ENCODE assay signal across 20 mouse cellular contexts in the genomic region with DNA sequence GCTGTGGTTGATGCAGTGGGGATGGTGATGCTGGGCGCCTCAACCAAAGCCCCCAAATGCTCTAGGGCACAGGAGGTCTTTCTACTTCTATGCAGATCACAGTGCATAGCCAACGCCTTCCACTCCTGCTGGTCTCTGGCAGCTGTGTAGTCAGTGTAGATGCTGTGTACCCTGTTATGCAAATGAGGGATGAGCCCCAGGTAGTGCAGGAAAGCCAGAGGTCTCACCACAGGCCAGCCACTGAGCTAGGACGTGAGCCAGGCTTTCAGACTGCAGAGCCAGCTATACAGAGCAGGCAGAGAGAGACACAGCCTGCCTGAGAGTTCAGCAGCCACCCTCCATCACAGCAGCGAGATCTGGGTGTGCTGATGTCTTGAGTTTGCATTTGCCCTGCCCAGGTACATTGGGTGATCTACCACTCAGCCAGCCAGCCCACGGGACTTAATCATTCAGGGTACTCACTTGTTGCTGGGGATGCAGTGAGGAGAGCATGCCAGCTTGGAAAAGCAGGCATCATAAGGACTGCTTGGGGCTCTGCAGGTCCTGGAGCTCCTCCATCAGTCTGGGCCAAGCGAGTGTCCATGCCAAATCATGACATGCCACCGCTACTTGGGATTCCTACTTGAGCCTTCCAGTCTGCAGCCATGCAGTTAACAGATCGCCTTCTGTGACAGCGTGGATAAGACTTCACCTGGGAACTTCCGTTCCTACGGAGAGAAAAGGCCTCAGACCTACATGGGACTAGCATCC.
DNase-seq lines count a peak whose midpoint lies in the region; ATAC-seq and TF ChIP-seq lines count a peak whose summit lies in the region.
"Had no signal": no experiment of that assay in that cellular context is flagged by ENCODE, and none has a peak within 500 bp of the region (broad histone marks: within the 10 kb centered on the region; RNA-seq: fewer than 3 reads in every experiment).

No protein-coding gene starts in this region.

- in situ Hi-C loops in ES-E14 (cut with MboI; ENCODE audit: low sequenced_read_pairs in 2 of 2, unreplicated experiment in 2 of 2) = no loop called here

- no peak overlapping the region for H3K4me2 ChIP-seq in kidney, embryonic 14.5 days (replicated peaks; ENCODE audit: low read depth, low read length)
- H3K4me2 ChIP-seq: liver, embryonic 11.5 days; lung, embryonic 14.5 days had no signal

- no peak for DNase-seq in kidney, adult 11 months
- no peak for DNase-seq in ES-E14 (ENCODE audit: low read depth, low spot score)
- peak; percentile 66 for DNase-seq in cerebellum, adult 11-12 months
- DNase-seq in cerebellum, postnatal 25 days = peak; percentile 70 to 80
- DNase-seq in c-Kit-positive CD71-positive TER-119-positive erythroid progenitor cells, embryonic 14.5 days (ENCODE audit: low spot score) = no peak
- DNase-seq: adrenal gland, postnatal 36 days; forebrain, postnatal 0 days; kidney, adult 2 months; lung, embryonic 14.5 days; midbrain, embryonic 14.5 days; right cerebral cortex, postnatal 4 days; thymus, postnatal 4 days had no signal

- no peaks in the 10 kb centered on the region for H3K27me3 ChIP-seq in kidney, embryonic 14.5 days (ENCODE audit: control insufficient read depth, insufficient read depth, low read length)

- peaks cover 62% of the 10 kb centered on the region for H3K36me3 ChIP-seq in kidney, embryonic 14.5 days (ENCODE audit: control insufficient read depth, insufficient read depth, low read length)
- H3K36me3 ChIP-seq in ES-E14 (ENCODE audit: control insufficient read depth, insufficient read depth, low read length, poor library complexity, severe bottlenecking) = no peaks in the 10 kb centered on the region

- peaks cover 8% of the 10 kb centered on the region; the same call in 1 of the 2 replicates for H3K4me1 ChIP-seq in kidney, embryonic 14.5 days (ENCODE audit: control insufficient read depth, insufficient read depth, low read length)
- H3K4me1 ChIP-seq in ES-E14 (ENCODE audit: control insufficient read depth in 2 of 2, insufficient read depth in 2 of 2, low read length in 2 of 2, poor library complexity in 1 of 2) = peaks cover 0 to 17% of the 10 kb centered on the region in 2 experiments; a peak in 2 of 4 replicates
- H3K4me1 ChIP-seq: limb, embryonic 10.5 days had no signal

- no peak for ATAC-seq in kidney, embryonic 14.5 days (ENCODE audit: low FRiP score, low TSS enrichment)
- ATAC-seq in granulocyte monocyte progenitor cell, adult 5-6 weeks (replicated peaks; ENCODE audit: poor library complexity, severe bottlenecking) = no peak
- ATAC-seq: activated CD4-positive, CD25-positive, alpha-beta regulatory T cell, adult 4 months; CD4-positive, CD25-positive, alpha-beta regulatory T cell, adult 4 months; forebrain, postnatal 0 days had no signal

- H3K9me3 ChIP-seq in kidney, embryonic 14.5 days (ENCODE audit: control insufficient read depth, low read length) = no peaks in the 10 kb centered on the region
- no peaks in the 10 kb centered on the region for H3K9me3 ChIP-seq in ES-E14 (ENCODE audit: control insufficient read depth, insufficient read depth, low read depth, low read length)
- H3K9me3 ChIP-seq: limb, embryonic 10.5 days had no signal

- H3K27ac ChIP-seq in kidney, embryonic 14.5 days (ENCODE audit: low read depth, low read length) = peak overlapping the region; percentile 24; the same call in 1 of the 2 replicates
- H3K27ac ChIP-seq in ES-E14 (ENCODE audit: insufficient read depth, low read depth, low read length, poor library complexity, severe bottlenecking) = peak overlapping the region; percentile 15; the same call in 1 of the 2 replicates
- H3K27ac ChIP-seq: limb, embryonic 10.5 days; macrophage had no signal

- H3K4me3 ChIP-seq in kidney, embryonic 14.5 days (ENCODE audit: low read length) = no peak overlapping the region
- no peak overlapping the region for H3K4me3 ChIP-seq in ES-E14 (ENCODE audit: insufficient read depth in 1 of 2, low read depth in 1 of 2, low read length in 2 of 2, poor library complexity in 1 of 2, severe bottlenecking in 1 of 2)
- H3K4me3 ChIP-seq: limb, embryonic 10.5 days; myocyte had no signal

- H3K9ac ChIP-seq in kidney, embryonic 14.5 days (ENCODE audit: low read depth, low read length) = no peak overlapping the region
- no peak overlapping the region for H3K9ac ChIP-seq in ES-E14 (ENCODE audit: insufficient read depth, low read depth, low read length, poor library complexity, severe bottlenecking)
- H3K9ac ChIP-seq: forebrain, postnatal 0 days; lung, embryonic 14.5 days had no signal

- 88% methylated on average over 11 of the region's 11 CpGs for WGBS in kidney, embryonic 14.5 days

TF ChIP-seq in ES-E14, 5 proteins besides CTCF, POLR2A, EP300 and RAD21:
- no peak for TF ChIP-seq ZNF384 (IDR thresholded peaks at IDR 0.05; ENCODE audit: low read depth, low read length)

Comparison
In these comparisons a context has a peak if more than half of its experiments do, and no peak if none do; other contexts are left out.
1. DNase-seq: peak in cerebellum, adult 11-12 months (single experiment) and cerebellum, postnatal 25 days (2 of 2); none in kidney, adult 11 months (single experiment), ES-E14 (single experiment) and c-Kit-positive CD71-positive TER-119-positive erythroid progenitor cells, embryonic 14.5 days (single experiment).